Mouse (Mus musculus): ENCODE measurements around the gene 2610042L04Rik.
"Not testable (repeated sequence)": the region's sequence is repeated elsewhere in the genome, so short reads cannot be mapped to it uniquely, and the experiment has no call there.

2610042L04Rik gene

GRCm38 (mm10) chr14:4334476-4335080, at the start of gene 2610042L04Rik:
TSS of gene 2610042L04Rik (plus strand) at chr14:4334763.
- DNase-seq: not testable (repeated sequence)

- not testable (repeated sequence) for DNase-seq
These were observed 17.6 kb upstream of the 2610042L04Rik start, which contains the start of gene Gm3149 for GRCm38 (mm10) chr14:4316983-4317382. TSS of gene Gm3149 (plus strand) at chr14:4317283.

GRCm38 (mm10) chr14:4335506-4335905, 943 bp downstream of the 2610042L04Rik start:
- DNase-seq: peak; percentile 20

- DNase-seq: not testable (repeated sequence)
These were observed 34.4 kb downstream of the 2610042L04Rik start for GRCm38 (mm10) chr14:4368991-4369390.

- not testable (repeated sequence) for DNase-seq
These were observed 35.1 kb downstream of the 2610042L04Rik start for GRCm38 (mm10) chr14:4369691-4370090.

DNA sequence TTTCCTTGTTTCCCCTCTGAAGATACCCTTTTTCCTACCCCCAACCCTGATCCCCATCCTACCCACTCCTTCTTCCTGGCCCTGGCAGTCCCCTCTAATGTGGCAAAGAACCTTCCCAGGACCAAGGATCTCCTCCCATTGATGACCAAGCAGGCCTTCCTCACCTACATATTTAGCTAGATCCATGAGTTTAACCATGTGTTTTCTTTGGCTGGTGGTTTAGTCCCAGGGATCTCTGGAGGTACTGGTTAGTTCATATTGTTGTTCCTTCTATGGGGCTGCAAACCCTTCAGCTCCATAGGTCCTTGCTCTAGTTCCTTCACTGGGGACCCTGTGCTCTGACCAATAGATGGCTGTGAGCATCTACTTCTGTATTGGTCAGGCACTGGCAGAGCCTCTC, 43.3 kb downstream of the 2610042L04Rik start:
- DNase-seq: not testable (repeated sequence)

DNA sequence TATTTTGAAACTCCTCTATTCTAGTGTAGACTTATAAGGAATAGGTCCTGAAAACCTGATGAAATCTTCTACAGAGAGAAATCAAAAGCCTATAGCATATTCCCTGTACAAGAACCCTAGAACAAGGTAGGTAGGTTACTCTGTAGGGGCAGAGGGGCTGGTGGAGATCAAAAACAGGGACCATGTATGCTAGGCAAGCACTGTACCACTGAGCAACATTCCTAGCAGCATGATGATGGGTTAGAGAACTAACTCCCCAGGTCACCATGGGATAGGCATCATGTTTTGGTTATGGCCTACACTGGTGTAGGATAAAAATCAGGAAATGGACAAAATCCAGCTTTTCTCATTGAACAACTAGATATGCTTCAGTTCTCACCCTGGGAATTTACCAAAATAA, 51.0 kb downstream of the 2610042L04Rik start:
- not testable (repeated sequence) for DNase-seq

DNA sequence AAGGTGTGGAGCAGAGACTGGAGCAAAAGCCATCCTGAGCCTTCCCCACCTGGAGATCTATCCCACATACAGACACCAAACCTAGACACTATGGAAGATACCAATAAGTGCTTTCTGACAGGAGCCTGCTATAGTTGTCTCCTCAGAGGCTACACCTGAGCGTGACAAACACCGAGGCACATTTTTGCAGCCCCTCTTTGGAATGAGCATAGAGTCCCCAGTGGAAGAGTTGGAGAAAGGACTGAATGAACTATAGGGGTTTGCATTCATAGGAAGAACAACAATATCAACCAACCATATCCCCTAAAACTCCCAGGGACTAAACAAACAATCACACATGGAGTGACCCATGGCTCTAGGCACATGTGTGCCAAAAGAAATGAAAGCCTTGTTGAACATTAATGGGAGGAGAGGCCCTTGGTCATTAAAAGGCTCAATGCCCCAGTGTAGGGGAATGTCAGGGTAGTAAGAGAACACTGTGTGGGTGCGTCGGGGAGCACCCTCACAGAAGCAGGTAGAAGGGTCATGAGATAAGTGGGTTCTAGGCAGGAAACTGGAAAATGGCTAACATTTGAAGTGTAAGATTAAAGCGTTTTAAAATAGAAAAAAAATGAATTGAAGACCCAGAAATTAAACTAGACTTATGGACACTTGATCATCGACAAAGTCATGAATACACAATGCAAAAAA, 58.4 kb downstream of the 2610042L04Rik start:
- DNase-seq: not testable (repeated sequence)

GRCm38 (mm10) chr14:4397226-4397625, 62.7 kb downstream of the 2610042L04Rik start, which contains the start of gene Gm3159:
TSS of gene Gm3159 (plus strand) at chr14:4397526.
- not testable (repeated sequence) for DNase-seq

GRCm38 (mm10) chr14:4398624-4399023, 64.1 kb downstream of the 2610042L04Rik start:
- DNase-seq: not testable (repeated sequence)

DNA sequence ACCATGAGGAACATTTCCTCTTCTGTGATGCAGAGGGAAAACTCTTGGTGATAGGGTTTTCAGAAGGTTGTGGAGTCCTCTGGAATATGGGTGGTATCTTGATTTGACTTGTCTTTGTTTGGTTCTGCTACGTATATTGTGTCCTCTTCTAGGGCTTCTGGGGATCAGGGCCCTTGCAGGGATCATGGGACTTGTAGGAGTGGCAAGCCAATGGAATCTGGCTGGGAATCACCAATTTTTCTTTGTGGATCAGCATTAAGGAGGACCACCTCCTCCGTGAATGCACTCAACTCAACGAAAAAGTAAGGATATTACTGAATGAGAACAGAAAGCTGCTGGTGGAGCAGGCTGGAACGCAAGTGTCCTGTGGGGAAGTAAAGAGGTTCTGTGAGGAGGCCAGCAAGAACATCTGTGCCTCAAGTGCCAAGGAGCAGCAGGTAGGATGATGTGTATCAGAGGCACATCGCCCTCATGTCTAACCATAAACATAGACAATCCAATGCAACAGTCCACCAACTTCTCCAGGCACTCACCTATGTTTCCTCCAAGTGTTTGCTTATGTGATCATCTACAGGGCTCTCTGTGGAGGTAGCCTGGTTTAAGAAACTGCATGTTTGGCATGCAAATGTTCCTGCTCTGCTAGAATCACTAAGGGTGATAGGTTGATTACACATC, 65.7 kb downstream of the 2610042L04Rik start:
- DNase-seq: not testable (repeated sequence)

- not testable (repeated sequence) for DNase-seq
These were observed 66.7 kb downstream of the 2610042L04Rik start for GRCm38 (mm10) chr14:4401245-4401644.

DNA sequence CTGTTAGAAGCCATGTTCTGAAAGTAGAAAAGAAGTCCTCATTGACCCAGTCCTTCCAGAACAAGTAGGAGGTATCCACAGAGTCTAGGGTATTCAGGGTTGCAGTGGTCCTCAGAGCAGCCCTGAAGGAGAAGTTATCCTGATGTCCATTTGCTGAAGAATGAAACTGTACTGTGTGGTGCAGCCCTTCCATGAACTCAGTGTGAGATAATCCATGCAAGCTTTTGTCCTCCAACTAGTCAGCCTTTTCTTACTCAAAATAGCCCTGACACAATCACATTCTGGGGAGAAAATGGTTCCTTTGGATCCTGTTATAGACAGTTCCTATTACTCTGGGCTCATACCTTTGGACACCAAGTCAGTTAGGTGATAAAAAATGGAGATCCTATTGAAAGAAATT, 69.3 kb downstream of the 2610042L04Rik start:
- not testable (repeated sequence) for DNase-seq
